Mouse (Mus musculus) gastrocnemius, postnatal 10 days (tissue): ENCODE measurements around the gene Aig1. TPM values are rescaled to one million over a fixed set of nuclear protein-coding genes. Genes with fewer than 3 reads are reported as not detected.

Source experiments
- DNase-seq: peaks from one replicate; pipeline ENCODE4 v3.0.0; 2021; ENCODE audit warnings: mixed read lengths
- total RNA-seq, 2 experiments: library from RNA; stranded (reverse); gene quantifications; 2 replicates each; pipeline ENCODE4 v1.2.3; 2021

Aig1 gene
- total RNA-seq, 2 experiments from 2014 or later = 34.0 to 36.4 TPM

DNA sequence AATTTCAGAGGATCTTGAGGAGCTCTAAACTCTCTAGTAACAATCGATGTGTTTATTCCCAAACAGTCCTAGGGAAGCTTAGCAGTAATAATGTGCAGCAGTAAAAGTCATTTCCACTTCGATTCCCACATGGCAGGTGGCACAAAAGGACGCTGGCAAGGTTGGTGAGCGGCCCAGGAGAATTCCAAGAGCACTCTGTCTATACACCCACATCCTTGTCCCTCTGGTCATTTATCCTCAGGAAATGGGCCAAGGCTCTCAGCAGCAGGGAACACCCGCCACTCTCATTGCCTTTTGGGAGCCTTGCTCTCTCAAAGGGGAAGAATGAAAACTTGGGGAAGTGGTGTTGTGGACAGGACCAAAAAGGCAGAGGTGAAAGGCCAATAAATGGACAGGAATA, 245.0 kb downstream of the Aig1 start:
- no peak for DNase-seq

DNA sequence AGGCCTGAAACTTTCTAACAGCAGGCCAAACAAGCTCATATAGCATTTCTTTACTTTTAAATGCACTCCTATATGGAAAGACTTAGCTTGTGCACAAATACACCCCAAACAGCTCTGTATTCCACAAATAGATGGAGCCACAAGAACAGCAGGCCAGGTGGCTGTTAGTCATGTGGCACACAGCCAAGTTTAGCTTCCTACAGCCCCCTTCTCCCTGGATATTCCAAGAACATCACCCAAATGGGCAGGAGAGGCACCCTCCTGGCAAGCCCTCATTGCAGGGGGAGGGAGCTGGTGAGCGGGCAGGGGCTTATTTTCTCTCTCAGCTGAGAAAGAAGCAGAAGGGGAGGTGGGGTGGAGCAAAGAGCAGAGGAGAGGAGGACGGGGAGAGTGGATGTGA, 267.9 kb downstream of the Aig1 start:
- no peak for DNase-seq

DNA sequence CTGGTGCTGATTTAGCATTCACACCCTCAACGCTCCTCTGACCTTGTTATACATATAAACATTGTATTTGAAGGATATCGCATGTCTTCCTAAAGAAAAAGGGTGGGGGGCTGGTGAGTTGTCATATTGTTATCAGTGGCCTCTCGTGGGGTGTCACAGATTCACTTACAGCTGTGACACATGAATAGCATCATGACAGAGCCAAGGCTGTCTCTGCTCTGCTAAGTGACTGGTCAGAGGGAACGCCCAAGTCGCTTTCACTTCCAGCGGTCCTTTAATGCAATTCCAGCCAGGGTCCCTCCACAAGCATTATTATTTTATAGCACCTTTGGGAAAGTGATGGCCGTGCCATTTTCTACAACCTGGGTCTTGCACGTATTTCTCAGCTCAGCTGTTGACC, 271.3 kb downstream of the Aig1 start:
- no peak for DNase-seq

Other genes with a start within 250 kb of the Aig1 start
- 10 to 100 TPM; 53.4 to 64.4 TPM for gene Hivep2, start 97.1 kb upstream of the Aig1 start, total RNA-seq